Mouse (Mus musculus) forebrain, embryonic 13.5 days (tissue): ENCODE measurements around the gene Cyba. TPM values are rescaled to one million over a fixed set of nuclear protein-coding genes. Genes with fewer than 3 reads are reported as not detected.
A peak's percentile ranks its signal among the peaks of the same experiment; 100 is the strongest.

Experiments
- ATAC-seq: fragments of 200-750 bp; cut with Nextera tagmentation; 2 replicates; pipeline ENCODE4 v1.8.0; 2017
- H3K27ac ChIP-seq: fragments of 300-500 bp; sonication (generic); 2 replicates; pipeline ENCODE4 v1.5.1; 2015; ENCODE audit warnings: inconsistent platforms, mild to moderate bottlenecking, moderate library complexity
- H3K27me3 ChIP-seq: fragments of 300-500 bp; sonication (generic); 2 replicates; pipeline ENCODE4 v1.6.1; 2015; ENCODE audit warnings: mild to moderate bottlenecking, inconsistent platforms
- H3K36me3 ChIP-seq: fragments of 300-500 bp; sonication (generic); 2 replicates; pipeline ENCODE4 v1.6.1; 2015; ENCODE audit warnings: mild to moderate bottlenecking, inconsistent platforms; ENCODE audit not compliant: poor library complexity, severe bottlenecking
- H3K4me1 ChIP-seq: fragments of 300-500 bp; sonication (generic); 2 replicates; pipeline ENCODE4 v1.6.1; 2015; ENCODE audit warnings: inconsistent platforms
- H3K4me2 ChIP-seq: fragments of 300-500 bp; sonication (generic); 2 replicates; pipeline ENCODE4 v1.6.1; 2015; ENCODE audit warnings: inconsistent platforms, mild to moderate bottlenecking, moderate library complexity
- H3K4me3 ChIP-seq: fragments of 300-500 bp; sonication (generic); 2 replicates; pipeline ENCODE4 v1.5.1; 2015; ENCODE audit warnings: mild to moderate bottlenecking, inconsistent platforms
- H3K9ac ChIP-seq: fragments of 300-500 bp; sonication (generic); 2 replicates; pipeline ENCODE4 v1.6.1; 2015; ENCODE audit warnings: mild to moderate bottlenecking, inconsistent platforms
- H3K9me3 ChIP-seq: fragments of 300-500 bp; sonication (generic); replicated peaks from 2 replicates; pipeline ENCODE4 v1.6.1; 2016; ENCODE audit warnings: inconsistent platforms
- WGBS: fragments of 180-500 bp; shearing (Covaris S2); methylation state at CpG from one replicate; pipeline ENCODE4 v1.1.7; 2015; 5-methylcytosine and 5-hydroxymethylcytosine counted together
- polyA plus RNA-seq: library from polyadenylated mRNA; unstranded; fragments of >200 nt; fragmentation: Nextera tagmentation; extraction: Ambion mirVana; gene quantifications from 2 replicates; pipeline ENCODE4 v1.2.1, GENCODE M21; 2015

Cyba gene
- polyA plus RNA-seq, 1 experiment from 2014 or later: 28.8 TPM

- Histone ChIP-seq H3K4me2 (no peak overlapping the region), H3K4me1 (no peaks in the 10 kb centered on the region), H3K27ac (no peak overlapping the region), H3K36me3 (peaks cover 99% of the 10 kb centered on the region), H3K27me3 (no peaks in the 10 kb centered on the region), H3K9me3 (no peaks in the 10 kb centered on the region), H3K9ac (no peak overlapping the region), H3K4me3 (no peak overlapping the region)
- no peak for ATAC-seq
- 91% methylated on average over 9 of the region's 9 CpGs for WGBS
Observed at GRCm38 (mm10) chr8:122405146-122405805, 27.5 kb downstream of the Cyba start.

DNA sequence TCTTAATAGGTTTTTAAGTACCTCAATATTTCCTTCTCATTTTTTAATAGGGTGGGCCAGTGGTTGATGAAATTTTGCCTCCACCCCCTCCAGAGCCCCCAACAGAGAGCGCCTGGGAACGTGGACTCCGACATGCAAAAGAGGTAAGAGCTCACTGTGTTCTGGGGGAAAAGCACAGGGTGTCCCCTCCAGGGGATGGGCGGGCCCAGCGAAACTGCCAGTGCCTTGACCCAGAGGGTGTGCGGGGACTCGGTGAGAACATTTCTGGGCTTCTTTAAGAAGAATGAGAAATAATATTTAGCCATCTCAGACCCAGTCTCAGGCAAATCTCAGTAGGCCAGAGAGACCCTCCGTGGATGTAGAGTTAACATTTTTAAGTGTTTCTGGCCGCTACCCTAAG lies 34.5 kb downstream of the Cyba start:
- no peaks in the 10 kb centered on the region for H3K4me1 ChIP-seq
- no peak overlapping the region for H3K4me3 ChIP-seq
- H3K27ac ChIP-seq: no peak overlapping the region
- H3K27me3 ChIP-seq: no peaks in the 10 kb centered on the region
- WGBS: 97% methylated on average over 9 of the region's 9 CpGs
- no peak for ATAC-seq
- H3K9me3 ChIP-seq: no peaks in the 10 kb centered on the region
- peaks cover 85% of the 10 kb centered on the region for H3K36me3 ChIP-seq
- H3K4me2 ChIP-seq: no peak overlapping the region
- no peak overlapping the region for H3K9ac ChIP-seq

GRCm38 (mm10) chr8:122395291-122395690 lies 37.4 kb downstream of the Cyba start:
- H3K27ac ChIP-seq: no peak overlapping the region
- no peaks in the 10 kb centered on the region for H3K27me3 ChIP-seq
- no peak overlapping the region for H3K9ac ChIP-seq
- H3K36me3 ChIP-seq: peaks cover 76% of the 10 kb centered on the region
- no peaks in the 10 kb centered on the region for H3K4me1 ChIP-seq
- ATAC-seq: no peak
- WGBS: 82% methylated on average over 6 of the region's 6 CpGs
- no peak overlapping the region for H3K4me2 ChIP-seq
- H3K9me3 ChIP-seq: no peaks in the 10 kb centered on the region
- H3K4me3 ChIP-seq: no peak overlapping the region

GRCm38 (mm10) chr8:122393717-122394116 lies 39.0 kb downstream of the Cyba start:
- Histone ChIP-seq H3K4me1 (no peaks in the 10 kb centered on the region), H3K9me3 (no peaks in the 10 kb centered on the region), H3K4me2 (no peak overlapping the region), H3K27ac (no peak overlapping the region), H3K4me3 (no peak overlapping the region), H3K27me3 (no peaks in the 10 kb centered on the region), H3K36me3 (peaks cover 73% of the 10 kb centered on the region), H3K9ac (no peak overlapping the region)
- ATAC-seq: no peak

DNA sequence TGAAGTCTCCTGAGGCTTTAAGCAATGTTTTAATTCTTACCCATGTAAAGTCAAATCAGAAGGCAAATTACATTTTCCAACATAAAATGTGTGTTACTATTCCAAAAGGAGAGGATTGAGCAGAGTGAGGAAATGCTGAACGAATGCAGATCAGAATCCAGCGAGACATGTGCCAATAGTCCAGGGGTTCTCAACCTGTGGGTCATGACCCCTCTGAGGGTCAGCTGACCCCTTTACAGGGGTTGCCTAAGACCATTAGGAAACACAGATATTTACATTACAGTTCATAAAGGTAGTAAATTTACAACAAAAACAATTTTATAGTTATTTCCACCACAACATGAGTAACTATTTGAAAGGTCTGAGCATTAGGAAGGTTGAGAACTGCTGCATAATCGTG lies 42.0 kb downstream of the Cyba start:
- 92% methylated on average over 3 of the region's 3 CpGs for WGBS
- H3K36me3 ChIP-seq: peaks cover 79% of the 10 kb centered on the region
- no peak for ATAC-seq
- no peak overlapping the region for H3K4me3 ChIP-seq
- no peak overlapping the region for H3K27ac ChIP-seq
- no peak overlapping the region for H3K9ac ChIP-seq
- H3K4me1 ChIP-seq: no peaks in the 10 kb centered on the region
- no peaks in the 10 kb centered on the region for H3K27me3 ChIP-seq
- no peaks in the 10 kb centered on the region for H3K9me3 ChIP-seq
- H3K4me2 ChIP-seq: no peak overlapping the region

GRCm38 (mm10) chr8:122389357-122389756 lies 43.4 kb downstream of the Cyba start:
- Histone ChIP-seq H3K9ac (no peak overlapping the region), H3K27me3 (no peaks in the 10 kb centered on the region), H3K9me3 (no peaks in the 10 kb centered on the region), H3K4me3 (no peak overlapping the region), H3K4me2 (no peak overlapping the region), H3K4me1 (no peaks in the 10 kb centered on the region), H3K27ac (no peak overlapping the region), H3K36me3 (peaks cover 83% of the 10 kb centered on the region)
- ATAC-seq: no peak
- 84% methylated on average over 3 of the region's 3 CpGs for WGBS

DNA sequence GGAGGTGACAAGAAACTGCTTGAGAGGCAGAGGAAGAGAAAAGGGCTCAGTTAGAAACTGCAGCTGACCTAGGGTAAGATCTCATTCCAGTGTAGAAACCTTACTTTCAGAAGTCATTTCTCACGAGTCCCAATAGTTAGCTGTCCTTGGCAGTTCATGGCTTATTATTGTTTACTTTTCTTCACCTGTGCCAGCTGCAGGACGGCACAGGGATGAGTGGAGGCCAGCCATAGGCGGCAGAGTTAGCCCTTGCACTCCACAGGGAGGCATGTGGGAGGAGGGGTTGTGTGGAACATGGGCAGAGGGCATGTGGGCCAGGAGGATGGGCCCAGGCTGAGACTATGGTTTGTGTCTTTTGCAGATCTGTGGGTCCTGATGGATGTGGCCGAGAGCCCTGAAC lies 49.7 kb downstream of the Cyba start:
- Histone ChIP-seq H3K27me3 (no peaks in the 10 kb centered on the region), H3K4me2 (no peak overlapping the region), H3K9me3 (no peaks in the 10 kb centered on the region), H3K4me3 (no peak overlapping the region), H3K4me1 (peaks cover 16% of the 10 kb centered on the region), H3K36me3 (peaks cover 73% of the 10 kb centered on the region), H3K27ac (no peak overlapping the region), H3K9ac (no peak overlapping the region)
- 85% methylated on average over 4 of the region's 4 CpGs for WGBS
- ATAC-seq: no peak

- Histone ChIP-seq H3K27ac (peak within 1 kb of the TSS; percentile 86), H3K27me3 (no peaks in the 10 kb centered on the region), H3K4me1 (peaks cover 27% of the 10 kb centered on the region), H3K36me3 (peaks cover 22% of the 10 kb centered on the region), H3K4me2 (peak within 1 kb of the TSS; percentile 91), H3K9ac (peak within 1 kb of the TSS; percentile 89), H3K9me3 (no peaks in the 10 kb centered on the region), H3K4me3 (peak within 1 kb of the TSS; percentile 96)
- WGBS: under 1% methylated on average over 98 of the region's 107 CpGs
- peak; percentile 95 for ATAC-seq
Observed at GRCm38 (mm10) chr8:122376365-122377231, 56.1 kb downstream of the Cyba start, which contains the start of gene Zc3h18. Zc3h18 (plus strand) TSS chr8:122376609.

GRCm38 (mm10) chr8:122375751-122376364 lies 56.9 kb downstream of the Cyba start:
- H3K36me3 ChIP-seq: peaks cover 19% of the 10 kb centered on the region
- H3K27me3 ChIP-seq: no peaks in the 10 kb centered on the region
- WGBS: 34% methylated on average over 13 of the region's 13 CpGs
- H3K27ac ChIP-seq: no peak overlapping the region
- H3K4me2 ChIP-seq: peak overlapping the region; percentile 56
- peak; percentile 28 for ATAC-seq
- peaks cover 27% of the 10 kb centered on the region for H3K4me1 ChIP-seq
- H3K4me3 ChIP-seq: peak overlapping the region; percentile 96
- H3K9me3 ChIP-seq: no peaks in the 10 kb centered on the region
- H3K9ac ChIP-seq: peak overlapping the region; percentile 89; the same call in 1 of the 2 replicates

DNA sequence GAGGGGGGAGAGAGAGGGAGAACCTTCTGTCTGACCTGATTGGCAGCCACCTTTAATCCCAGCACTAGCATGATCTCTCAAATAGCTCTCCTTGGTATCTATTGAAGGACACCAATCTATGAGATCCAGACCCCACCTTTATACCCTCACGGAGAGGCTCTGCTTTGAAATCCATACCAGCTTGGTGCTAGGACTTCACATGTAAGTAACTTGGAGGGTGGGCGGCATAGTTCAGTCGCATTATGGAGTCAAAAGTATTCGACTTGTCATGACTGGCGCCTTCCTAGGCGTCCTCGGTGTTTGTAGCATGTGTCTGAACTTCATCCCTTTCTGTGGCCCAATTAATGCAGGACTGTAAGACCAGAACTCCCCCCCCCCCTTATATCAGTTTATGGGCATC lies 57.4 kb downstream of the Cyba start:
- no peaks in the 10 kb centered on the region for H3K9me3 ChIP-seq
- peaks cover 14% of the 10 kb centered on the region for H3K36me3 ChIP-seq
- no peak overlapping the region for H3K9ac ChIP-seq
- WGBS: 92% methylated on average over 7 of the region's 7 CpGs
- H3K4me3 ChIP-seq: no peak overlapping the region
- H3K27me3 ChIP-seq: no peaks in the 10 kb centered on the region
- H3K4me1 ChIP-seq: peaks cover 26% of the 10 kb centered on the region
- no peak overlapping the region for H3K27ac ChIP-seq
- H3K4me2 ChIP-seq: peak overlapping the region; percentile 56; the same call in 1 of the 2 replicates
- ATAC-seq: no peak
